Mouse (Mus musculus) CH12.LX (cell line): ENCODE results near the gene Emp1.

Source experiments
- CHD2 ChIP-seq: IDR thresholded peaks from 2 replicates; pipeline ENCODE4 v1.6.1; 2011; ENCODE audit warnings: low read length, improper control_type of control experiment
- CTCF ChIP-seq, 2 experiments: IDR thresholded peaks in 1 of 2; conservative IDR thresholded peaks in 1 of 2; 2 replicates each; pipeline ENCODE4 v1.5.1; 2011 to 2012; ENCODE audit warnings: low read depth in 2 of 2, low read length in 2 of 2, improper control_type of control experiment in 1 of 2, inconsistent platforms in 1 of 2, mild to moderate bottlenecking in 1 of 2, moderate library complexity in 1 of 2
- ELF1 ChIP-seq: IDR thresholded peaks from 2 replicates; pipeline ENCODE4 v1.6.1; 2014; ENCODE audit warnings: low read depth, mild to moderate bottlenecking, inconsistent platforms, low read length, improper control_type of control experiment
- EP300 ChIP-seq: IDR thresholded peaks from 2 replicates; pipeline ENCODE4 v1.6.1; 2011; ENCODE audit warnings: low read length, improper control_type of control experiment
- HCFC1 ChIP-seq: IDR thresholded peaks from 2 replicates; pipeline ENCODE4 v1.6.1; 2012; ENCODE audit warnings: low read depth, mild to moderate bottlenecking, inconsistent platforms, low read length, improper control_type of control experiment
- IRF4 ChIP-seq: IDR thresholded peaks from 2 replicates; pipeline ENCODE4 v1.6.1; 2014; ENCODE audit warnings: low read depth, mild to moderate bottlenecking, inconsistent platforms, low read length, improper control_type of control experiment
- JUN ChIP-seq: IDR thresholded peaks from 2 replicates; pipeline ENCODE4 v1.6.1; 2011; ENCODE audit warnings: low read depth, mild to moderate bottlenecking, low read length, improper control_type of control experiment, moderate library complexity; ENCODE audit not compliant: insufficient read depth
- MAX ChIP-seq: IDR thresholded peaks from 2 replicates; pipeline ENCODE4 v1.6.1; 2011; ENCODE audit warnings: low read length, improper control_type of control experiment
- MYC ChIP-seq: IDR thresholded peaks from 2 replicates; pipeline ENCODE4 v1.6.1; 2011; ENCODE audit warnings: low read depth, mild to moderate bottlenecking, improper control_type of control experiment, low read length
- POLR2A ChIP-seq: IDR thresholded peaks from 2 replicates; pipeline ENCODE4 v1.6.1; 2011; ENCODE audit warnings: low read depth, mild to moderate bottlenecking, improper control_type of control experiment, low read length
- RAD21 ChIP-seq: IDR thresholded peaks from 2 replicates; pipeline ENCODE4 v1.6.1; 2011; ENCODE audit warnings: low read depth, mild to moderate bottlenecking, low read length, improper control_type of control experiment, moderate library complexity
- TBP ChIP-seq: conservative IDR thresholded peaks from 2 replicates; pipeline ENCODE4 v1.6.1; 2011; ENCODE audit warnings: low read depth, low read length, improper control_type of control experiment
- UBTF ChIP-seq: IDR thresholded peaks from 2 replicates; pipeline ENCODE4 v1.6.1; 2012; ENCODE audit warnings: low read depth, mild to moderate bottlenecking, inconsistent platforms, low read length, improper control_type of control experiment, moderate library complexity
- ZC3H11A ChIP-seq: IDR thresholded peaks from 2 replicates; pipeline ENCODE4 v1.6.1; 2012; ENCODE audit warnings: low read depth, mild to moderate bottlenecking, inconsistent platforms, low read length, improper control_type of control experiment

- no peak for TF ChIP-seq POLR2A
- TF ChIP-seq CHD2: no peak
- no peak for TF ChIP-seq EP300
- TF ChIP-seq HCFC1: no peak
- no peak for TF ChIP-seq UBTF
- no peak for TF ChIP-seq TBP
- no peak for TF ChIP-seq CTCF (conservative IDR thresholded peaks at IDR 0.05 in 1 of 2, IDR thresholded peaks at IDR 0.05 in 1 of 2; ENCODE audit: low read depth in 2 of 2, low read length in 2 of 2)
- no peak for TF ChIP-seq ZC3H11A
- no peak for TF ChIP-seq MAX
- TF ChIP-seq ELF1: no peak
- TF ChIP-seq IRF4: no peak
- no peak for TF ChIP-seq MYC
- no peak for TF ChIP-seq RAD21
- no peak for TF ChIP-seq JUN
These were observed 45.0 kb downstream of the Emp1 start for GRCm38 (mm10) chr6:135407323-135407722.
